Mouse (Mus musculus): ENCODE results near the gene Dhrs3.

GRCm38 (mm10) chr4:144903932-144904331 is 11.3 kb downstream of the Dhrs3 start:
- TF ChIP-seq POLR2A (IDR thresholded peaks at IDR 0.05; ENCODE audit: borderline replicate concordance, control insufficient read depth, low read depth, low read length): no peak
- TF ChIP-seq CTCF (IDR thresholded peaks at IDR 0.05; ENCODE audit: control insufficient read depth, insufficient read depth, low read length): no peak

Measured in bone marrow, adult 2 months (tissue).